Mouse (Mus musculus): ENCODE results near the gene Ick.
"Not testable (repeated sequence)": the region's sequence is repeated elsewhere in the genome, so short reads cannot be mapped to it uniquely, and the experiment has no call there.

Ick gene

GRCm38 (mm10) chr9:78121985-78122384 is 13.0 kb downstream of the Ick start:
- ChIA-PET POLR2A (interaction anchor here in 2 of 4 experiments (0.6 to 2.7 kb wide), 15 partner anchors 9 to 398 kb away, joined by 3 to 14 read pairs (median 4); partner anchors contain the start of genes Fbxo9 (in 1 of the 2) and Ick (in 1 of the 2)), CTCF (interaction anchor here in 1 of 4 experiments (0.9 to 1.0 kb wide), 2 partner anchors 9 to 45 kb away, joined by 4 read pairs; no protein-coding TSS in a partner anchor)

GRCm38 (mm10) chr9:78122939-78123712 is 14.1 kb downstream of the Ick start:
- ChIA-PET POLR2A (interaction anchor here in 2 of 4 experiments (1.2 to 2.7 kb wide), 4 partner anchors 10 to 68 kb away, joined by 4 to 9 read pairs (median 5); partner anchors contain the start of genes Fbxo9 (in 1 of the 2) and Ick (in 1 of the 2)), CTCF (interaction anchor here in 2 of 4 experiments (0.8 to 1.3 kb wide), 3 partner anchors 9 to 71 kb away, joined by 4 to 5 read pairs (median 4); no protein-coding TSS in a partner anchor)

- CTCF ChIA-PET = interaction anchor here in 2 of 4 experiments (0.5 to 0.7 kb wide), 2 partner anchors 11 to 44 kb away, joined by 3 read pairs; no protein-coding TSS in a partner anchor
- POLR2A ChIA-PET = interaction anchor here in 2 of 4 experiments (0.9 to 1.9 kb wide), 6 partner anchors 9 to 67 kb away, joined by 3 to 5 read pairs (median 3); no protein-coding TSS in a partner anchor
Measured at GRCm38 (mm10) chr9:78124297-78124696, 15.3 kb downstream of the Ick start.

GRCm38 (mm10) chr9:78126007-78126406 is 17.0 kb downstream of the Ick start:
- ChIA-PET POLR2A (interaction anchor here in 2 of 4 experiments (0.9 to 1.9 kb wide), 10 partner anchors 9 to 66 kb away, joined by 3 to 6 read pairs (median 4); partner anchors contain the start of genes Fbxo9 (in 1 of the 2) and Ick (in 1 of the 2)), CTCF (interaction anchor here in 1 of 4 experiments (0.5 kb wide), 1 partner anchor 433 kb away, joined by 5 read pairs; no protein-coding TSS in a partner anchor)

GRCm38 (mm10) chr9:78126643-78127042 is 17.7 kb downstream of the Ick start:
- ChIA-PET CTCF (interaction anchor here in 1 of 4 experiments (1.3 kb wide), 1 partner anchor 14 kb away, joined by 5 read pairs; no protein-coding TSS in a partner anchor), POLR2A (interaction anchor here in 2 of 4 experiments (1.0 to 1.8 kb wide), 4 partner anchors 13 to 19 kb away, joined by 3 to 6 read pairs (median 4); no protein-coding TSS in a partner anchor)

GRCm38 (mm10) chr9:78135658-78136057 is 26.7 kb downstream of the Ick start:
- ChIA-PET CTCF (interaction anchor here in 2 of 4 experiments (0.6 to 0.8 kb wide), 2 partner anchors 22 to 38 kb away, joined by 3 read pairs; no protein-coding TSS in a partner anchor), POLR2A (interaction anchor here in 2 of 4 experiments (1.5 to 2.8 kb wide), 4 partner anchors 8 to 40 kb away, joined by 4 to 8 read pairs (median 4); no protein-coding TSS in a partner anchor)

- ChIA-PET CTCF (interaction anchor here in 2 of 4 experiments (0.6 to 1.6 kb wide), 3 partner anchors 25 to 30 kb away, joined by 3 to 4 read pairs (median 3); no protein-coding TSS in a partner anchor), POLR2A (interaction anchor here in 2 of 4 experiments (0.7 to 2.8 kb wide), 11 partner anchors 9 to 60 kb away, joined by 3 to 8 read pairs (median 3); no protein-coding TSS in a partner anchor)
Measured at GRCm38 (mm10) chr9:78138044-78138676, 29.2 kb downstream of the Ick start.

GRCm38 (mm10) chr9:78139463-78139862 is 30.5 kb downstream of the Ick start:
- CTCF ChIA-PET = interaction anchor here in 2 of 4 experiments (0.9 to 1.9 kb wide), 2 partner anchors 26 to 30 kb away, joined by 3 to 6 read pairs; no protein-coding TSS in a partner anchor
- POLR2A ChIA-PET = interaction anchor here in 1 of 4 experiments (1.0 to 1.6 kb wide), 6 partner anchors 9 to 31 kb away, joined by 3 to 6 read pairs (median 4); no protein-coding TSS in a partner anchor

GRCm38 (mm10) chr9:78146099-78146498 is 37.1 kb downstream of the Ick start:
- CTCF ChIA-PET = interaction anchor here in 1 of 4 experiments (1.5 kb wide), 1 partner anchor 38 kb away, joined by 4 read pairs; the partner anchor contains the start of gene Fbxo9

GRCm38 (mm10) chr9:78146627-78147026 is 37.6 kb downstream of the Ick start:
- POLR2A ChIA-PET = interaction anchor here in 2 of 4 experiments (0.6 to 2.3 kb wide), 3 partner anchors 12 to 185 kb away, joined by 3 to 8 read pairs (median 4); no protein-coding TSS in a partner anchor
- CTCF ChIA-PET = no interaction called here

More at GRCm38 (mm10) chr9:78146099-78146498, 37.1 kb downstream of the Ick start:
- POLR2A ChIA-PET = interaction anchor here in 1 of 4 experiments (0.6 to 2.3 kb wide), 2 partner anchors 12 to 184 kb away, joined by 4 to 8 read pairs; no protein-coding TSS in a partner anchor

- ChIA-PET CTCF (no interaction called here), POLR2A (no interaction called here)
Measured at GRCm38 (mm10) chr9:78148149-78148548, 39.2 kb downstream of the Ick start.

GRCm38 (mm10) chr9:78149770-78150169 is 40.8 kb downstream of the Ick start:
- POLR2A ChIA-PET = not testable (repeated sequence)

GRCm38 (mm10) chr9:78154211-78154977 is 45.4 kb downstream of the Ick start:
- POLR2A ChIA-PET = interaction anchor here in 1 of 4 experiments (1.3 to 2.1 kb wide), 4 partner anchors 15 to 50 kb away, joined by 4 to 6 read pairs (median 6); no protein-coding TSS in a partner anchor
- CTCF ChIA-PET = interaction anchor here in 3 of 4 experiments (0.6 to 1.6 kb wide), 4 partner anchors 11 to 42 kb away, joined by 3 to 5 read pairs (median 4); no protein-coding TSS in a partner anchor

More at GRCm38 (mm10) chr9:78149770-78150169, 40.8 kb downstream of the Ick start:
- CTCF ChIA-PET = not testable (repeated sequence)

GRCm38 (mm10) chr9:78157221-78157620 is 48.2 kb downstream of the Ick start:
- CTCF ChIA-PET = interaction anchor here in 1 of 4 experiments (1.3 kb wide), 1 partner anchor 13 kb away, joined by 3 read pairs; no protein-coding TSS in a partner anchor
- POLR2A ChIA-PET = interaction anchor here in 1 of 4 experiments (1.0 to 1.2 kb wide), 3 partner anchors 9 to 34 kb away, joined by 3 to 4 read pairs (median 4); no protein-coding TSS in a partner anchor

- ChIA-PET POLR2A (interaction anchor here in 2 of 4 experiments (0.5 to 2.3 kb wide), 3 partner anchors 10 to 13 kb away, joined by 3 to 6 read pairs (median 3); no protein-coding TSS in a partner anchor), CTCF (interaction anchor here in 1 of 4 experiments (0.6 kb wide), 1 partner anchor 28 kb away, joined by 3 read pairs; no protein-coding TSS in a partner anchor)
Measured at GRCm38 (mm10) chr9:78163291-78163690, 54.3 kb downstream of the Ick start.

- POLR2A ChIA-PET = interaction anchor here in 2 of 4 experiments (0.6 to 4.6 kb wide), 2 partner anchors 10 to 414 kb away, joined by 3 to 22 read pairs; no protein-coding TSS in a partner anchor
Measured at GRCm38 (mm10) chr9:78164741-78165140, 55.7 kb downstream of the Ick start.

More at GRCm38 (mm10) chr9:78164741-78165140, 55.7 kb downstream of the Ick start:
- CTCF ChIA-PET = interaction anchor here in 2 of 4 experiments (0.5 to 1.0 kb wide), 2 partner anchors 11 to 22 kb away, joined by 3 to 6 read pairs; no protein-coding TSS in a partner anchor

Measured in embryonic stem cell, embryonic (primary cell).